Mouse (Mus musculus): Measurements from ENCODE around the gene Tctex1d1.

GRCm38 (mm10) chr4:102987756-102988155 lies 9.3 kb downstream of the Tctex1d1 start:
- no peak for TF ChIP-seq GATA1 (IDR thresholded peaks at IDR 0.05; ENCODE audit: low read length)
- no peak for TF ChIP-seq TAL1 (IDR thresholded peaks at IDR 0.05; ENCODE audit: low read length)
